Mouse (Mus musculus): ENCODE results near the gene Vcpkmt. TPM values are rescaled to one million over a fixed set of nuclear protein-coding genes. Genes with fewer than 3 reads are reported as not detected.
A peak's percentile ranks its signal among the peaks of the same experiment; 100 is the strongest.

Gene Vcpkmt
- total RNA-seq, 2 experiments from 2014 or later, result 3.5 to 3.7 TPM

- Histone ChIP-seq H3K27ac (peak overlapping the region; percentile 94), H3K4me3 (peak overlapping the region; percentile 72)
- no peak for TF ChIP-seq CTCF (IDR thresholded peaks at IDR 0.05)
- DNase-seq, result no peak
- intact Hi-C loops (cut with DNase I), result loop anchor here (5.0 kb wide), 1 partner anchor 59 kb away; no protein-coding TSS in a partner anchor
These were observed 46.1 kb downstream of the Vcpkmt start for GRCm38 (mm10) chr12:69536616-69537242.

- intact Hi-C loops (cut with DNase I), result no loop called here
- no peak overlapping the region for H3K27ac ChIP-seq
- TF ChIP-seq CTCF (IDR thresholded peaks at IDR 0.05), result no peak
- H3K4me3 ChIP-seq, result no peak overlapping the region
- DNase-seq, result no peak
These were observed 49.6 kb downstream of the Vcpkmt start for GRCm38 (mm10) chr12:69533237-69533636.

GRCm38 (mm10) chr12:69532530-69532929, 50.3 kb downstream of the Vcpkmt start:
- Histone ChIP-seq H3K4me3 (no peak overlapping the region), H3K27ac (no peak overlapping the region)
- TF ChIP-seq CTCF (IDR thresholded peaks at IDR 0.05), result no peak
- no peak for DNase-seq
- intact Hi-C loops (cut with DNase I), result no loop called here

GRCm38 (mm10) chr12:69532091-69532490, 50.7 kb downstream of the Vcpkmt start:
- DNase-seq, result no peak
- no peak overlapping the region for H3K4me3 ChIP-seq
- intact Hi-C loops (cut with DNase I), result no loop called here
- no peak for TF ChIP-seq CTCF (IDR thresholded peaks at IDR 0.05)
- no peak overlapping the region for H3K27ac ChIP-seq

GRCm38 (mm10) chr12:69529694-69530403, 53.0 kb downstream of the Vcpkmt start:
- Histone ChIP-seq H3K4me3 (no peak overlapping the region), H3K27ac (no peak overlapping the region)
- DNase-seq, result no peak
- intact Hi-C loops (cut with DNase I), result no loop called here
- no peak for TF ChIP-seq CTCF (IDR thresholded peaks at IDR 0.05)

GRCm38 (mm10) chr12:69528275-69529032, 54.4 kb downstream of the Vcpkmt start:
- TF ChIP-seq CTCF (IDR thresholded peaks at IDR 0.05), result no peak
- no peak overlapping the region for H3K4me3 ChIP-seq
- no peak for DNase-seq
- intact Hi-C loops (cut with DNase I), result no loop called here
- H3K27ac ChIP-seq, result no peak overlapping the region

Small RNA genes lying within 50 kb of the gene (microRNA-seq; reads per million reads assigned to microRNA genes)
- not detected for gene Gm23018

Other genes starting within 250 kb of the Vcpkmt start
- gene Nemf, start 225.9 kb downstream of the Vcpkmt start, total RNA-seq (2021), result 10 to 100 TPM; 23.1 to 23.6 TPM
- 10 to 100 TPM; 20.5 to 20.8 TPM for gene Arf6, start 210.9 kb downstream of the Vcpkmt start, total RNA-seq (2021)
- not detected for gene Gm9887, start 210.6 kb downstream of the Vcpkmt start, total RNA-seq (2021)
- 10 to 100 TPM; 45.1 to 55.4 TPM for gene Sos2, start 98.8 kb upstream of the Vcpkmt start, total RNA-seq (2021)
- gene L2hgdh, start 141.8 kb upstream of the Vcpkmt start, total RNA-seq (2021), result 10 to 100 TPM; 38.7 to 39.6 TPM
- 10 to 100 TPM; 20.1 to 24.4 TPM for gene Atp5s, start 141.9 kb upstream of the Vcpkmt start, total RNA-seq (2021)
- 1 to 10 TPM in 1 of 2 experiments, under 1 TPM in 1; 0.69 to 1.3 TPM for gene Cdkl1, start 208.2 kb upstream of the Vcpkmt start, total RNA-seq (2021)